Mouse (Mus musculus): ENCODE measurements around the gene Arhgef6. TPM values are rescaled to one million over a fixed set of nuclear protein-coding genes. Genes with fewer than 3 reads are reported as not detected.

The Arhgef6 gene
- 26.6 and 26.8 TPM in 2 replicates for polyA plus RNA-seq (2015; fragmentation: Nextera tagmentation; extraction: Ambion mirVana)

DNA sequence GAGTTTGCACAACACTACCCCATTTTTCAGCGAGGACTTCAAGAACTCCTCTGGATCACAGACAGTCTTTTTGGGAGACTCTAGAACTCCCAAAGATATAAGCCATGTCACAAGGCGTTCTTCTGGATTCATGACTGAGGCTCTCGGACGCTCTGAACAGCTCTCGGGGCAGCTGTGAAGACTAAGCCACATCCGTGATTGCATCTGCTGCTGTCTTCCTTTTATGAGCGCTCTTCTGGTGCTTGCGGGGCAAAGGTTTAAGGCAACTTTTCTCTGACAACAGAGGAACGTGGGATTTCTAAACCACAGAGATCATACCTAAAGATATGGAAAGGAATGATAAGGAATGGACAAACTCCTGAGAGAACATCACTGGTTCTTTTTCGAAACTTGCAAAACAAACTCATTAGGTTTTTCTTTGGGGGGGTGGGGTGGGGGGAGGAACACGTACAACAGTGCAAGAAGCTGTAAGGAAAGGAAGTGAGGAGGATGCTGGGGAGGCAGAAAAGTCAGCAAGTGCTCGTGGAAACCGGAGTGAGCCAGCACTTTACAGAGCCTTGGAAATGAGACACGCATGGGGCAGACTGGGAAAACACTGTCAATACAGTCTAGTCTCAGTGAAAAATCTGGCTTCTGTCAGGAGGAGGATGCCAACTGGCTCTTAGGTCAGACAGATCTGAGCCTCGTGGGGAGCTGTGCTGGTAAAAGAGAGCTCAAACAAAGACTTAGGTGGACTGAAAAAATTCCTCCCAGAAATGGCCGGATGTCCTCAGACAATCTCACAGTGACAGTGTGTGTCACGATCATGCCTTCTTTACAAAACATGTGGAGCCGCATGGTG lies at the start of gene Arhgef6:
Arhgef6 (minus strand) TSS at position 359 of the 841 bp plus-strand sequence.
- H3K4me3 ChIP-seq = no peak within 1 kb of the TSS
- 42% methylated on average over 18 of the region's 18 CpGs for WGBS
- peak within 1 kb of the TSS; percentile 36 for H3K4me2 ChIP-seq
- H3K27me3 ChIP-seq (replicated peaks) = no peaks in the 10 kb centered on the region
- H3K27ac ChIP-seq (replicated peaks) = 0 out of 2 replicates have a peak within 1 kb of the TSS, but pooled peaks have one; percentile 12
- no peaks in the 10 kb centered on the region for H3K36me3 ChIP-seq
- H3K9me3 ChIP-seq = no peaks in the 10 kb centered on the region
- no peak for ATAC-seq (ENCODE audit: extremely low read depth, insufficient number of reproducible peaks, low FRiP score, low TSS enrichment)
- H3K4me1 ChIP-seq = peaks cover 14% of the 10 kb centered on the region
- H3K9ac ChIP-seq = 0 out of 2 replicates have a peak within 1 kb of the TSS, but pooled peaks have one; percentile 33

DNA sequence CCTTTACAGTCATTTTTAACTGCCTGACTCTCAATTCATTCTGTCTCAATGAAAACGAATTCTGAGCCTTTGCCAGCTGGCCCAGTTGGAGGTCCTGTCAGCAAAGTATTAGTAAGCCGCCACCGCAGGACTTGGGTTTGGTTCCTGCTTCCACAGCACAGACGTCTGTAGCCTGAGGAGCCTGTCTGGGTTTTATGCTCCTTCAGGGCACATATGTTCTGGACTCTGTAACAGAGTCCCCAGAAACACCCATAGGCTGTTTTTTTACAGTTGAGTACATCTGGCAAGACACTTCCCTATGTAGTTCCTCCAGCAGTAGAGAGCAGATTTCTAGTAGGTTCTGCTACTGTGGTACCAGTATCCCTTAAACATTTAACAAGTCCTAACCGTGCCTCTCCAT lies 42.4 kb upstream of the Arhgef6 start:
- Histone ChIP-seq H3K27ac (replicated peaks) (no peak overlapping the region), H3K9me3 (no peaks in the 10 kb centered on the region), H3K36me3 (peaks cover 88% of the 10 kb centered on the region), H3K4me3 (no peak overlapping the region), H3K27me3 (replicated peaks) (no peaks in the 10 kb centered on the region), H3K4me1 (no peaks in the 10 kb centered on the region), H3K9ac (no peak overlapping the region), H3K4me2 (no peak overlapping the region)
- 76% methylated on average over 5 of the region's 5 CpGs for WGBS
- ATAC-seq (ENCODE audit: extremely low read depth, insufficient number of reproducible peaks, low FRiP score, low TSS enrichment) = no peak

DNA sequence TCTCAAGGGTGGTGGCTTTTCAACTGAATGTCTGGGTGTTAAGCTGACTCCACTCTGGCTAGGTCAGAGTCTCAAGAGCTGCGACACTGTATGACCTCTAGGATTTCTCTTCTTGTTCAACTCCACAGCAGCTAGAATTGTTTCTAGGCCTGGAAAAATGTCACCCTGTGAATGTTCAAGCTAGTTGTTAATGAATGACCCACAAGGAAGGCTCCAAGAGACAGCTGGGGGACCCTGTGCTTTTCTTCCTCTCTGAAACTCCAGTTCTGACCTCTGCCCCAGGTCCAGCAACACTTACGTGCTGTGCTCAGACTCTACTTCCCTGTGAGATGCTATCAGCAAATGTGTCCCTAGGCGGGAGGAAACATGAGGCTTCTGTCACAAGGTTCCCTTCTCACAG lies 40.0 kb upstream of the Arhgef6 start:
- WGBS = 64% methylated on average over 3 of the region's 3 CpGs
- H3K9ac ChIP-seq = no peak overlapping the region
- H3K4me2 ChIP-seq = no peak overlapping the region
- no peaks in the 10 kb centered on the region for H3K4me1 ChIP-seq
- H3K36me3 ChIP-seq = peaks cover 69% of the 10 kb centered on the region
- no peak overlapping the region for H3K27ac ChIP-seq (replicated peaks)
- ATAC-seq (ENCODE audit: extremely low read depth, insufficient number of reproducible peaks, low FRiP score, low TSS enrichment) = no peak
- H3K9me3 ChIP-seq = no peaks in the 10 kb centered on the region
- H3K4me3 ChIP-seq = no peak overlapping the region
- no peaks in the 10 kb centered on the region for H3K27me3 ChIP-seq (replicated peaks)

DNA sequence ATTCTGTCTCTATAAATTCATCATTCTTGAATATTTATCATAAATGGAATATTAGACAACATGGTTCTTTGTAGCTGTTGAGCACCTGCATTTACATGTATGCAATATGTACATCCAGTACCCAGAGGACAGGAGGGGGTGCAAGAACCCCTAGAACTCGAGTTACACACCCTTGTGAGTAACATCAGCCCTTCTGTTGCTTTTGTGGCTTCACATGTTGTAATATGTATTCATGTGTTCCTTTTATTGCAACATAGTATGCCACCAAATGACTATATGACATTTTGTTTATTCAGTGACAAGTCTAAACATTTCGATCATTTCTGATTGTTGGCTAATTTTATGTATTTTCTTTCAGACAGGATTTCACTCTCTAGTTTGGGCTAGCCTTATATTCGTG lies 38.6 kb upstream of the Arhgef6 start:
- H3K4me3 ChIP-seq = no peak overlapping the region
- peaks cover 59% of the 10 kb centered on the region for H3K36me3 ChIP-seq
- H3K4me1 ChIP-seq = no peaks in the 10 kb centered on the region
- H3K4me2 ChIP-seq = no peak overlapping the region
- ATAC-seq (ENCODE audit: extremely low read depth, insufficient number of reproducible peaks, low FRiP score, low TSS enrichment) = no peak
- H3K9me3 ChIP-seq = no peaks in the 10 kb centered on the region
- no peak overlapping the region for H3K27ac ChIP-seq (replicated peaks)
- H3K9ac ChIP-seq = no peak overlapping the region
- no peaks in the 10 kb centered on the region for H3K27me3 ChIP-seq (replicated peaks)
- 77% methylated on average over 3 of the region's 3 CpGs for WGBS

DNA sequence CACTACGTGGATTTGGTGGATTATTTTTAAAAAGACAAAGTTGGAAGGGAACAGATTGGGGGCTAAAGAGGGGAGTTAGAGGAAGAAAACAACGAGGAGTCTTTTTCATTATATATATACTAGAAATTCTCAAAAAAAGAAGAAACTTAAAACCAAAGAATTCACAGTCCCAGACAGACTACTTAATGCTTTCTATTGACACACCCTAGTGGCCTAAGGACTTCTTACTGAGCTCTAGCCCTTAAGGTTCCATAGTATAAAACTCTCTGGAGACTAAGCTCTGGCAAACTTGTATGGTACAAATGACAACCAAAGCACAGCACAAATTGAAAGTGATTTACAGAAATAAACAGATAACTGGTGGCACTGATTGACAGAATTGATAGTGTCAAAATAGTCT lies 35.5 kb upstream of the Arhgef6 start:
- H3K4me3 ChIP-seq = no peak overlapping the region
- no peak overlapping the region for H3K9ac ChIP-seq
- no peaks in the 10 kb centered on the region for H3K9me3 ChIP-seq
- H3K4me1 ChIP-seq = no peaks in the 10 kb centered on the region
- H3K27ac ChIP-seq (replicated peaks) = no peak overlapping the region
- H3K36me3 ChIP-seq = peaks cover 30% of the 10 kb centered on the region
- no peak overlapping the region for H3K4me2 ChIP-seq
- H3K27me3 ChIP-seq (replicated peaks) = no peaks in the 10 kb centered on the region
- no peak for ATAC-seq (ENCODE audit: extremely low read depth, insufficient number of reproducible peaks, low FRiP score, low TSS enrichment)
- WGBS = 82% methylated on average over 2 of the region's 2 CpGs

DNA sequence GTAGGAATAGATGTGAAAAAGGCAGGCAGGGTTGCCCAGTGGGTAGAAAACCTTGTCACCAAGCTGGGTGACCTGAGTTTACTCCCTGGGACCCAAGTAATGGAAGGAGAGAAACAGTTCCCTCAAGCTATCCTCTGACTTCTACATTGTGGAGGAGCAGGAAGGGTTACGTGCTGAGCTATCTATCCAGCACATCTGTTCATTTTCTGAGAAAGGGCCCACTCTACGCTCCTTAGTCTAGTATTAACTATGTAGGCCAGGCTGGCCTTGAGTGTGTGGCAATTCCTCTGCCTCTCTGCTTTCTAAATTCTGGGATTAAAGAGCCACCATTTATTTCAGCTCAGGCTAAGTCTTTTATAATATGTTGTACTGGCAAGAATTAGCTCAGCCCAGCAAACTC lies 35.0 kb upstream of the Arhgef6 start:
- H3K4me2 ChIP-seq = no peak overlapping the region
- WGBS = 76% methylated on average over 2 of the region's 2 CpGs
- no peaks in the 10 kb centered on the region for H3K4me1 ChIP-seq
- H3K27ac ChIP-seq (replicated peaks) = no peak overlapping the region
- H3K4me3 ChIP-seq = no peak overlapping the region
- no peaks in the 10 kb centered on the region for H3K9me3 ChIP-seq
- ATAC-seq (ENCODE audit: extremely low read depth, insufficient number of reproducible peaks, low FRiP score, low TSS enrichment) = no peak
- H3K27me3 ChIP-seq (replicated peaks) = no peaks in the 10 kb centered on the region
- no peak overlapping the region for H3K9ac ChIP-seq
- H3K36me3 ChIP-seq = peaks cover 26% of the 10 kb centered on the region

DNA sequence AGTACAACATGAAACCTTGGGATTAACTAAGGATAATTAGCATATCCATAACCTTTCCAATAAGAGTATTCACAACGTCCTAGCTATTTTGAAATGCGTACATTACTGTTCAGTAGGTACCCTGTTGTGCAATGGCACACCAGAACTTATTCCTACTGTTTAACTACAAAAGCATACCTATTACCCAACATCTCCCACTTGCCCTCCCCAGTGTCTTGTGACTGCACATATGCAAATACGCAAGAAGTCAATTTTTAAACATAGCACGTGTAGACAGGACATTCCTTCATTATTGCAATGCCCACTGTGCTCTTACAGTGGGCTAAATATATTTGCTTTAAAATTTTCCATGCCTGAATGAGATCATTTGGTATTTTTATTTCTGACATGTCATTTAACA lies 34.4 kb upstream of the Arhgef6 start:
- Histone ChIP-seq H3K4me1 (no peaks in the 10 kb centered on the region), H3K27me3 (replicated peaks) (no peaks in the 10 kb centered on the region), H3K4me3 (no peak overlapping the region), H3K9ac (no peak overlapping the region), H3K4me2 (no peak overlapping the region), H3K27ac (replicated peaks) (no peak overlapping the region), H3K9me3 (no peaks in the 10 kb centered on the region), H3K36me3 (peaks cover 21% of the 10 kb centered on the region)
- 76% methylated on average over 4 of the region's 4 CpGs for WGBS
- no peak for ATAC-seq (ENCODE audit: extremely low read depth, insufficient number of reproducible peaks, low FRiP score, low TSS enrichment)

DNA sequence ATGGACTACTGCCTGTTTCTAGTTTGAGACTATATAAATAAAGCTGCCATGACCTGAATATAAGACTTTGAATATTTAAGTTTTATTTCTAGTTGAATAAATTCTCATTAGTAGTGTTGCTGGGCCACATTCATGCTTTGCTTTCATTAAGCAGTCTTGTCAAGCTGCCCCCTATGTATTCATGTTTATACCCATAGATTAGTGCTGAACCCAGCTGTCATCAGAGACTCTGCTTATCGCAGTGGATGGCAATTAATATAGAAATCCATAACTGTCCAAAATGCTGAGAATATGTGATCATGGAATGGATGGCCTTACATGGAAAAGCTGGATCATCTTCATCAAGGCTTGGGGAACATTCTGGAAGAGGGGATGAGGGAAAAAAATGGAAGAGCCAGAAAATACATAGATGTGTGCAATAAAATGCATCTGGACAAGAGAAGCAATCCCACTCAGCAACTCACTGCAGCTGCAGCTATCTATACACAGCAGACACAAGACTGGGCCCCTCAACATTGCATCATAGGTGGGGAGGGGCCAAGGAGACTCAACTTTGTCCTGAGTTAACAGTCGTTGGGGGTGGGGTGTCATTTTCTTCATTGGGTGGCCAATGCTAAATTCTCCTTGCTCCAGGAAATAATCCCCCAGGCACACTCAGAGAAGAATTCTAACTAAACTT lies 26.5 kb upstream of the Arhgef6 start:
- Histone ChIP-seq H3K4me3 (no peak overlapping the region), H3K9ac (no peak overlapping the region)

DNA sequence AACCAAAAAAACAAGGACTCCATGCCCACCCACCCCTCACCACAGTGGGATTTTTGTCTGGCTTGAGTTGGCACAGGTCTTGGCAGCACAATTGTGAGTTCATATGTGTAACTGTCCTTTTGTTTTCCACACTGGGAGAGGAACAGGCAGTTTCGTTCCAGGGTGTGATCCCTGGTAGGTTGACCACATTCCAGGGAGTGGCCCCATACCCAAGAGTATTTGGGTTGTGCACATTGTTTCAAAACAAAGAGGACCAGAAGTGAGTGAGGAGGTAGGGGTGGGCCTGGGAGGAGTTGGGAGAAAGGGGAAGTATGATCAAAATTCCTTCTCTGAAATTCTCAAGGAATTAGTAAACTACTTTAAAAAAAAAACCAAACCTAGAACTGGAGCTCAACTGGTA lies 20.8 kb upstream of the Arhgef6 start:
- no peak for ATAC-seq (ENCODE audit: extremely low read depth, insufficient number of reproducible peaks, low FRiP score, low TSS enrichment)
- 69% methylated on average over 1 of the region's 1 CpGs for WGBS
- Histone ChIP-seq H3K4me1 (no peaks in the 10 kb centered on the region), H3K9ac (no peak overlapping the region), H3K27me3 (replicated peaks) (no peaks in the 10 kb centered on the region), H3K4me3 (no peak overlapping the region), H3K27ac (replicated peaks) (no peak overlapping the region), H3K36me3 (no peaks in the 10 kb centered on the region), H3K9me3 (no peaks in the 10 kb centered on the region), H3K4me2 (no peak overlapping the region)

More for the DNA sequence above, 26.5 kb upstream of the Arhgef6 start:
- no peak overlapping the region for H3K4me2 ChIP-seq
- no peaks in the 10 kb centered on the region for H3K36me3 ChIP-seq
- no peak overlapping the region for H3K27ac ChIP-seq (replicated peaks)
- H3K27me3 ChIP-seq (replicated peaks) = no peaks in the 10 kb centered on the region
- WGBS = 58% methylated on average over 2 of the region's 2 CpGs
- H3K4me1 ChIP-seq = no peaks in the 10 kb centered on the region
- ATAC-seq (ENCODE audit: extremely low read depth, insufficient number of reproducible peaks, low FRiP score, low TSS enrichment) = no peak
- no peaks in the 10 kb centered on the region for H3K9me3 ChIP-seq

DNA sequence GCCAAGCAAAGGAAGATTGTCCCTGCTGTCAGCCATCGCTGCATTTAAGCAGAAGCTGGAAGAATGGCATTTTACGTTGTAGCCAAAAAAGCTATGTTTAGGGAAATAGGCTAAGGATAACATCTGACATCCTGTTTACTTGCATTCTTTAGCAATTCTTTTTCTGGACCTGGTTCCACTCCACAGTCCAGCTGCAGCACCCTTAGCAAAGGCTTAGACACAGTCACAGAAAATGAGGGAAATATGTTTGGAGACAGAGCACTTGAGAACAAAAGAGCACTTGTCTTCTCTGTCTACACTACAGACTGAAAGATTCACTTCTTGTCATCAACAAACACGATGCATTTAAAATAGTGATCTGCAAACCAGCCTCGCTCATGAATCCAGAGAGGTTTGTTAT lies 691 bp upstream of the Arhgef6 start:
- H3K9me3 ChIP-seq = no peaks in the 10 kb centered on the region
- no peak for ATAC-seq (ENCODE audit: extremely low read depth, insufficient number of reproducible peaks, low FRiP score, low TSS enrichment)
- H3K27me3 ChIP-seq (replicated peaks) = no peaks in the 10 kb centered on the region
- 0 out of 2 replicates have a peak overlapping the region, but pooled peaks have one; percentile 12 for H3K27ac ChIP-seq (replicated peaks)
- peaks cover 14% of the 10 kb centered on the region for H3K4me1 ChIP-seq
- peak overlapping the region; percentile 36 for H3K4me2 ChIP-seq
- H3K36me3 ChIP-seq = no peaks in the 10 kb centered on the region
- H3K4me3 ChIP-seq = no peak overlapping the region
- WGBS = 41% methylated on average over 4 of the region's 4 CpGs
- H3K9ac ChIP-seq = no peak overlapping the region

DNA sequence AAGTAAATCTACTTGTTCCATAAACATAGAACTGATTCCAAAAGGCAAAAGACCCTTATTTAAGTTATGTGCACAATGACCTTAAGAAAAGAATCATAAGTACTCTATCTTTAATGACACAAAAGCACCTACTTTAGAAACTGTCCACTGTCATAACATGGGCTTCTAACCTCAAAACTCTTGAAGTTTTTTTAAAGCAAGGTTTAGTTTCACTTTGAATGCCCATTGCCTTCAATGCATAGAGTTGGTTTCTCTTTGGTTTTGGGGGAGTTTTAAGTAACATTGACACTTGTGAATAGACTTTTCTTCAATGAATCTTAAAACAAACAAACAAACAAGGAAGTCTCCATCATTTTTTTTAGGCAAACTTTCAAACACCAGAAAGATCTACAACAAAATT lies 947 bp downstream of the Arhgef6 start:
- ATAC-seq (ENCODE audit: extremely low read depth, insufficient number of reproducible peaks, low FRiP score, low TSS enrichment) = no peak
- Histone ChIP-seq H3K36me3 (no peaks in the 10 kb centered on the region), H3K27me3 (replicated peaks) (no peaks in the 10 kb centered on the region), H3K4me3 (no peak overlapping the region), H3K9me3 (no peaks in the 10 kb centered on the region), H3K4me2 (no peak overlapping the region), H3K4me1 (peaks cover 14% of the 10 kb centered on the region), H3K9ac (no peak overlapping the region), H3K27ac (replicated peaks) (no peak overlapping the region)

Measured in heart, embryonic 13.5 days (tissue).